Mouse (Mus musculus): ENCODE results near the gene Cnih3. TPM values are rescaled to one million over a fixed set of nuclear protein-coding genes. Genes with fewer than 3 reads are reported as not detected.
A peak's percentile ranks its signal among the peaks of the same experiment; 100 is the strongest.

Cnih3 gene
- total and polyA plus RNA-seq, 2 experiments from 2014 or later: 22.5 to 35.7 TPM

DNA sequence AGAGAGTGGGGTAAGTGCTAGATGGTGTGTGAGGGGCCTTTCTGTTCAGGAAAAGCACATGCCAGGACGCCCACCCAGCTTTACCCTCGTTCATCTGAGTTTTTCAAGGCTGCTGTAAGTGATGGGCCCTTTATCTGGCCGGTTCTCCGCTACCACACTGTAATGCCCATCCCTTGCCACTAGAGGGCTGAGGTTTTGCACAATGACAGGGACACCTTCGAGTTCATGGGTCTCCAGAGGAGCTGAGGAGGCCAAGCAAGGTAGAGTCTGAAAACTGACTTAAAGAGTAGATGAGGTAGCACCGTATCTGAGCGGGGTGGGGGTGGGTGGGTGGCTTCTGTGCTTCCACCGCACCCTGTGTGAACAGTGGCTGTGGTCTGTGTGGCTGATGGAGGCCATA, 27.2 kb downstream of the Cnih3 start:
- WGBS: 34% methylated on average over 8 of the region's 8 CpGs
- no peak overlapping the region for H3K4me2 ChIP-seq (ENCODE audit: low read depth, low read length, poor library complexity, severe bottlenecking)

DNA sequence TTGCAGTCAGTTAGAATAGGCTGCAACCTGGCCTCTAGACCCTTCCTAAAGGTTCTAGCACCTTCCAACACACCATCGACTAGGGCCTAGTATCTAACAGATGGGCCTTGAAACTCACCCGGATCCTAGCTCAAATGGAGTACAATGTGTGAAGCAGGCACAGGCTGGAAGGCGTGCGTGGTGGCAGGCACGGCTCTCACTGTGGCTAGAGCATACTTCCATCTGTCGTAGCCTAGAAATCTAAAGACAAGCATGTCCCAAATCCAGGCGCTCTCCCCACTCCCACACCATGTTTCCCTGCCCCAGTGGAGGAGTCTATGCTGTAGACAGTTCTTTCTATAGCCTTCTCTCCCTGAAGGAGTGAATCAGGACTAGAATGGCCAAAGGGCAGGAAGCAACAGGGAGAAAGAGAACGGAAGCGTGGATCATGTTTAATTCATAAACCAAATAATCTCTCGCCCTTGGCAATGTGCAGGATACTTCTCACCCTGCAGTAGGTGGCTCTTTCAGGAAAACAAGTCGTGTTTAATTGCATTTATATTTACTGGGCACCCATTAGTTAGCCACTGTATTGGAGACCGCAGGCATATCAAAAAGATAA, 29.1 kb downstream of the Cnih3 start:
- Histone ChIP-seq H3K4me3 (ENCODE audit: low read depth, low read length) (no peak overlapping the region), H3K27me3 (ENCODE audit: insufficient read depth, low read length) (no peaks in the 10 kb centered on the region), H3K4me2 (ENCODE audit: low read depth, low read length, poor library complexity, severe bottlenecking) (no peak overlapping the region), H3K9ac (replicated peaks; ENCODE audit: low read length, poor library complexity, severe bottlenecking) (no peak overlapping the region), H3K4me1 (ENCODE audit: insufficient read depth, low read length) (no peaks in the 10 kb centered on the region; the same call in 1 of the 2 replicates), H3K36me3 (ENCODE audit: insufficient read depth, low read length) (no peaks in the 10 kb centered on the region), H3K9me3 (ENCODE audit: low read length) (no peaks in the 10 kb centered on the region), H3K27ac (ENCODE audit: low read depth, low read length) (no peak overlapping the region)
- no peak for TF ChIP-seq CTCF (IDR thresholded peaks at IDR 0.05)
- 50% methylated on average over 12 of the region's 12 CpGs for WGBS
- ATAC-seq (ENCODE audit: low FRiP score) (no peak), DNase-seq (ENCODE audit: low spot score) (no peak)

More for the DNA sequence above, 27.2 kb downstream of the Cnih3 start:
- Histone ChIP-seq H3K27ac (ENCODE audit: low read depth, low read length) (no peak overlapping the region), H3K9ac (replicated peaks; ENCODE audit: low read length, poor library complexity, severe bottlenecking) (no peak overlapping the region), H3K27me3 (ENCODE audit: insufficient read depth, low read length) (no peaks in the 10 kb centered on the region), H3K36me3 (ENCODE audit: insufficient read depth, low read length) (no peaks in the 10 kb centered on the region), H3K9me3 (ENCODE audit: low read length) (no peaks in the 10 kb centered on the region), H3K4me3 (ENCODE audit: low read depth, low read length) (no peak overlapping the region), H3K4me1 (ENCODE audit: insufficient read depth, low read length) (no peaks in the 10 kb centered on the region; the same call in 1 of the 2 replicates)
- DNase-seq (ENCODE audit: low spot score) (peak; percentile 65), ATAC-seq (ENCODE audit: low FRiP score) (no peak)
- peak; percentile 82 for TF ChIP-seq CTCF (IDR thresholded peaks at IDR 0.05)

DNA sequence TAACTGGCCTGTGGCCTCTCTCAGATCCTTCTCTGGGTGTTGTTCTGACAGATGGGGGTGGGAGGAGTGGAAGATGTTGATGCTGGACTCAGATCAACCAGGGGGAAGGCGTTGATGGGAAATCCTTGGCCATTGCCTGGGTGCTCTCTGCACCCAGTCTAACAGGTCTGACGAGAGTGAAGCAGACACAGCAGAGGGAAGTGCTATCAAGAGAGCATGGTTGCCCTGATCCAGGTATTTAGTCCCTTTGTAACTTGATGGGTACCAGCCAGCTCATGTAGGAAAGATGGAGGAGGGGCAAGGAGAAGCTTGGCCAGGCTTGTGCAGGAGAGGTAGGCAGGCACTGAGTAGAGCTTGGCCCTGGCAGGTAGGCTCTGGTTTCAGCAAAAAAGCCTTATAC, 36.8 kb downstream of the Cnih3 start:
- WGBS: 86% methylated on average over 2 of the region's 2 CpGs

GRCm38 (mm10) chr1:181392489-181392888, 40.1 kb downstream of the Cnih3 start:
- no peaks in the 10 kb centered on the region for H3K27me3 ChIP-seq (ENCODE audit: insufficient read depth, low read length)
- H3K9ac ChIP-seq (replicated peaks; ENCODE audit: low read length, poor library complexity, severe bottlenecking): no peak overlapping the region
- ATAC-seq (ENCODE audit: low FRiP score): no peak
- H3K4me1 ChIP-seq (ENCODE audit: insufficient read depth, low read length): no peaks in the 10 kb centered on the region; the same call in 1 of the 2 replicates
- H3K4me2 ChIP-seq (ENCODE audit: low read depth, low read length, poor library complexity, severe bottlenecking): no peak overlapping the region
- no peaks in the 10 kb centered on the region for H3K36me3 ChIP-seq (ENCODE audit: insufficient read depth, low read length)
- TF ChIP-seq CTCF (IDR thresholded peaks at IDR 0.05): no peak
- no peak overlapping the region for H3K4me3 ChIP-seq (ENCODE audit: low read depth, low read length)
- 85% methylated on average over 2 of the region's 2 CpGs for WGBS
- no peaks in the 10 kb centered on the region for H3K9me3 ChIP-seq (ENCODE audit: low read length)
- DNase-seq (ENCODE audit: low spot score): no peak
- no peak overlapping the region for H3K27ac ChIP-seq (ENCODE audit: low read depth, low read length)

More for the DNA sequence above, 36.8 kb downstream of the Cnih3 start:
- H3K27ac ChIP-seq (ENCODE audit: low read depth, low read length): no peak overlapping the region
- no peaks in the 10 kb centered on the region for H3K36me3 ChIP-seq (ENCODE audit: insufficient read depth, low read length)
- no peaks in the 10 kb centered on the region for H3K9me3 ChIP-seq (ENCODE audit: low read length)
- no peaks in the 10 kb centered on the region; the same call in 1 of the 2 replicates for H3K4me1 ChIP-seq (ENCODE audit: insufficient read depth, low read length)
- DNase-seq (ENCODE audit: low spot score) (no peak), ATAC-seq (ENCODE audit: low FRiP score) (no peak)
- no peaks in the 10 kb centered on the region for H3K27me3 ChIP-seq (ENCODE audit: insufficient read depth, low read length)
- no peak overlapping the region for H3K4me2 ChIP-seq (ENCODE audit: low read depth, low read length, poor library complexity, severe bottlenecking)
- no peak overlapping the region for H3K9ac ChIP-seq (replicated peaks; ENCODE audit: low read length, poor library complexity, severe bottlenecking)
- H3K4me3 ChIP-seq (ENCODE audit: low read depth, low read length): no peak overlapping the region
- TF ChIP-seq CTCF (IDR thresholded peaks at IDR 0.05): no peak

GRCm38 (mm10) chr1:181393250-181394149, 41.1 kb downstream of the Cnih3 start:
- Histone ChIP-seq H3K9ac (replicated peaks; ENCODE audit: low read length, poor library complexity, severe bottlenecking) (no peak overlapping the region), H3K4me2 (ENCODE audit: low read depth, low read length, poor library complexity, severe bottlenecking) (no peak overlapping the region), H3K27ac (ENCODE audit: low read depth, low read length) (no peak overlapping the region), H3K4me3 (ENCODE audit: low read depth, low read length) (no peak overlapping the region), H3K9me3 (ENCODE audit: low read length) (no peaks in the 10 kb centered on the region), H3K4me1 (ENCODE audit: insufficient read depth, low read length) (no peaks in the 10 kb centered on the region; the same call in 1 of the 2 replicates), H3K27me3 (ENCODE audit: insufficient read depth, low read length) (no peaks in the 10 kb centered on the region), H3K36me3 (ENCODE audit: insufficient read depth, low read length) (no peaks in the 10 kb centered on the region)
- peak; percentile 53 for TF ChIP-seq CTCF (IDR thresholded peaks at IDR 0.05)
- DNase-seq (ENCODE audit: low spot score): peak; percentile 88
- ATAC-seq (ENCODE audit: low FRiP score): peak; percentile 44
- 54% methylated on average over 6 of the region's 6 CpGs for WGBS
